Comparison of ENCODE assay signal across 28 mouse cellular contexts in genomic region chr15:9701845-9702244, GRCm38 (mm10). TPM values are rescaled to one million over a fixed set of nuclear protein-coding genes. Genes with fewer than 3 reads are reported as not detected.
DNase-seq lines count a peak whose midpoint lies in the region; ATAC-seq lines count a peak whose summit lies in the region.
"Had no signal": no experiment of that assay in that cellular context is flagged by ENCODE, and none has a peak within 500 bp of the region (broad histone marks: within the 10 kb centered on the region; RNA-seq: fewer than 3 reads in every experiment).

No protein-coding gene starts in this region.

- H3K9me3 ChIP-seq in hindbrain, embryonic 16.5 days (ENCODE audit: control insufficient read depth, low read length), result no peaks in the 10 kb centered on the region
- H3K9me3 ChIP-seq: embryonic facial prominence, embryonic 10.5 days; forebrain, embryonic 13.5 days; hindbrain, embryonic 15.5 days; limb, embryonic 10.5 days; neural tube, embryonic 12.5 days; stomach, embryonic 15.5 days had no signal

- DNase-seq in CD4-positive, CD25-positive, alpha-beta regulatory T cell, adult 2 months (ENCODE audit: low read depth, low spot score), result peak; percentile 65
- peak; percentile 21 to 22 for DNase-seq in thymus, postnatal 36 days
- DNase-seq in layer of hippocampus, postnatal 14 days (ENCODE audit: low spot score in 2 of 2), result no peak
- DNase-seq: adrenal gland, postnatal 36 days; cerebellum, adult 18-20 months; cerebellum, postnatal 25 days; heart, adult 18-20 months; heart, postnatal 36 days; kidney, adult 2 months; kidney, postnatal 10 days; liver, postnatal 0 days; lung, postnatal 10 days; right cerebral cortex, adult 18-20 months had no signal

- no peaks in the 10 kb centered on the region for H3K27me3 ChIP-seq in hindbrain, embryonic 16.5 days (replicated peaks; ENCODE audit: control insufficient read depth, insufficient read depth, low read length)
- H3K27me3 ChIP-seq: CH12.LX; forebrain, embryonic 13.5 days; hindbrain, embryonic 15.5 days; neural tube, embryonic 12.5 days; stomach, embryonic 15.5 days had no signal

- H3K4me1 ChIP-seq in hindbrain, embryonic 16.5 days (ENCODE audit: control insufficient read depth, insufficient read depth, low read depth, low read length), result no peaks in the 10 kb centered on the region
- H3K4me1 ChIP-seq: embryonic facial prominence, embryonic 10.5 days; forebrain, embryonic 13.5 days; hindbrain, embryonic 15.5 days; limb, embryonic 10.5 days; neural tube, embryonic 12.5 days; stomach, embryonic 15.5 days had no signal

- no peak overlapping the region for H3K27ac ChIP-seq in hindbrain, embryonic 16.5 days (ENCODE audit: low read depth, low read length)
- H3K27ac ChIP-seq: embryonic facial prominence, embryonic 10.5 days; forebrain, embryonic 13.5 days; hindbrain, embryonic 15.5 days; layer of hippocampus, adult 2 months; left cerebral cortex, adult 2 months; limb, embryonic 10.5 days; neural tube, embryonic 12.5 days; stomach, embryonic 15.5 days had no signal

- ATAC-seq in activated CD4-positive, CD25-positive, alpha-beta regulatory T cell, adult 4 months, result peak; percentile 93
- ATAC-seq in megakaryocyte progenitor cell, adult 5-6 weeks (replicated peaks; ENCODE audit: poor library complexity), result peak; percentile 90
- ATAC-seq in hindbrain, embryonic 16.5 days, result no peak
- no peak for ATAC-seq in erythroid progenitor cell, adult 5-6 weeks (replicated peaks; ENCODE audit: low FRiP score, poor library complexity, severe bottlenecking)
- ATAC-seq: forebrain, embryonic 13.5 days; liver, postnatal 0 days had no signal

- no peak overlapping the region for H3K9ac ChIP-seq in hindbrain, embryonic 16.5 days (ENCODE audit: low read depth, low read length)
- H3K9ac ChIP-seq: forebrain, embryonic 13.5 days; hindbrain, embryonic 15.5 days; liver, postnatal 0 days; neural tube, embryonic 12.5 days; stomach, embryonic 15.5 days had no signal

- no peak overlapping the region for H3K4me3 ChIP-seq in hindbrain, embryonic 16.5 days (ENCODE audit: low read length)
- H3K4me3 ChIP-seq: embryonic facial prominence, embryonic 10.5 days; forebrain, embryonic 13.5 days; hindbrain, embryonic 15.5 days; layer of hippocampus, adult 2 months; left cerebral cortex, adult 2 months; limb, embryonic 10.5 days; neural tube, embryonic 12.5 days; stomach, embryonic 15.5 days had no signal

- no peaks in the 10 kb centered on the region for H3K36me3 ChIP-seq in hindbrain, embryonic 16.5 days (ENCODE audit: control insufficient read depth, insufficient read depth, low read length)
- H3K36me3 ChIP-seq: embryonic facial prominence, embryonic 10.5 days; hindbrain, embryonic 15.5 days; limb, embryonic 10.5 days; neural tube, embryonic 12.5 days; stomach, embryonic 15.5 days had no signal

- no peak overlapping the region for H3K4me2 ChIP-seq in hindbrain, embryonic 16.5 days (ENCODE audit: low read length)
- H3K4me2 ChIP-seq: forebrain, embryonic 13.5 days; hindbrain, embryonic 15.5 days; neural tube, embryonic 12.5 days; stomach, embryonic 15.5 days had no signal

RNA-seq across cellular contexts. Expression of gene Spef2, which starts 46.8 kb away (rescaled TPM):
- polyA plus RNA-seq in activated CD4-positive, CD25-positive, alpha-beta regulatory T cell, adult 4 months (2017; shearing (Covaris generic)), result 1 to 10 TPM; 2.8 to 3.5 TPM
- 0.32 and 1.0 TPM in 2 replicates for total RNA-seq in megakaryocyte progenitor cell, adult 5-6 weeks (2015)
- 0.12 and 0.37 TPM in 2 replicates for total RNA-seq in megakaryocyte progenitor cell, adult 5-6 weeks (2017)
- 2.0 and 2.7 TPM in 2 replicates for polyA plus RNA-seq in hindbrain, embryonic 16.5 days (2015; fragmentation: Nextera tagmentation; extraction: Ambion mirVana)
- 0.36 and 0.84 TPM in 2 replicates for total RNA-seq in erythroid progenitor cell, adult 5-6 weeks (2015; ENCODE audit: low replicate concordance)
- total RNA-seq in erythroid progenitor cell, adult 5-6 weeks (2017; ENCODE audit: low replicate concordance), result 0.68 and 0.90 TPM in 2 replicates
- 1 to 10 TPM; 1.6 to 2.7 TPM for total RNA-seq in layer of hippocampus, postnatal 14 days (2021)
- total RNA-seq: gastrocnemius, adult 8-10 months had no signal
- polyA plus RNA-seq: small intestine, adult 2 months had no signal

Comparison
In these comparisons a context has a peak if more than half of its experiments do, and no peak if none do; other contexts are left out.
1. DNase-seq: peak in CD4-positive, CD25-positive, alpha-beta regulatory T cell, adult 2 months (single experiment) and thymus, postnatal 36 days (2 of 2); none in layer of hippocampus, postnatal 14 days (0 of 2).
2. ATAC-seq: peak in activated CD4-positive, CD25-positive, alpha-beta regulatory T cell, adult 4 months (single experiment) and megakaryocyte progenitor cell, adult 5-6 weeks (single experiment); none in hindbrain, embryonic 16.5 days (single experiment) and erythroid progenitor cell, adult 5-6 weeks (single experiment).